Mouse (Mus musculus) midbrain, embryonic 13.5 days (tissue): Measurements from ENCODE around the gene Grm7. TPM values are rescaled to one million over a fixed set of nuclear protein-coding genes. Genes with fewer than 3 reads are reported as not detected.

Source experiments
- ATAC-seq: fragments of 200-750 bp; cut with Nextera tagmentation; 2 replicates; pipeline ENCODE4 v1.8.0; 2017; ENCODE audit warnings: mild to moderate bottlenecking, moderate TSS enrichment, moderate library complexity
- H3K27ac ChIP-seq: fragments of 300-500 bp; sonication (generic); 2 replicates; pipeline ENCODE4 v1.5.1; 2015; ENCODE audit warnings: inconsistent platforms, mild to moderate bottlenecking, moderate library complexity
- H3K27me3 ChIP-seq: fragments of 300-500 bp; sonication (generic); 2 replicates; pipeline ENCODE4 v1.6.1; 2015; ENCODE audit warnings: mild to moderate bottlenecking, inconsistent platforms
- H3K36me3 ChIP-seq: fragments of 300-500 bp; sonication (generic); 2 replicates; pipeline ENCODE4 v1.6.1; 2015; ENCODE audit warnings: mild to moderate bottlenecking, inconsistent platforms
- H3K4me1 ChIP-seq: fragments of 300-500 bp; sonication (generic); replicated peaks from 2 replicates; pipeline ENCODE4 v1.6.1; 2015; ENCODE audit warnings: inconsistent platforms
- H3K4me2 ChIP-seq: fragments of 300-500 bp; sonication (generic); replicated peaks from 2 replicates; pipeline ENCODE4 v1.6.1; 2015; ENCODE audit warnings: moderate library complexity, mild to moderate bottlenecking, inconsistent platforms
- H3K4me3 ChIP-seq: fragments of 300-500 bp; sonication (generic); replicated peaks from 2 replicates; pipeline ENCODE4 v1.5.1; 2015; ENCODE audit warnings: mild to moderate bottlenecking, inconsistent platforms
- H3K9ac ChIP-seq: fragments of 300-500 bp; sonication (generic); replicated peaks from 2 replicates; pipeline ENCODE4 v1.6.1; 2015; ENCODE audit warnings: mild to moderate bottlenecking, inconsistent platforms
- H3K9me3 ChIP-seq: fragments of 300-500 bp; sonication (generic); 2 replicates; pipeline ENCODE4 v1.6.1; 2016; ENCODE audit warnings: mild to moderate bottlenecking, inconsistent platforms
- WGBS: fragments of 180-500 bp; shearing (Covaris S2); methylation state at CpG from one replicate; pipeline ENCODE4 v1.1.7; 2015; 5-methylcytosine and 5-hydroxymethylcytosine counted together
- polyA plus RNA-seq: library from polyadenylated mRNA; unstranded; fragments of >200 nt; fragmentation: Nextera tagmentation; extraction: Ambion mirVana; gene quantifications from 2 replicates; pipeline ENCODE4 v1.2.1, GENCODE M21; 2015

Gene Grm7
- polyA plus RNA-seq, 1 experiment from 2014 or later = 8.0 TPM

DNA sequence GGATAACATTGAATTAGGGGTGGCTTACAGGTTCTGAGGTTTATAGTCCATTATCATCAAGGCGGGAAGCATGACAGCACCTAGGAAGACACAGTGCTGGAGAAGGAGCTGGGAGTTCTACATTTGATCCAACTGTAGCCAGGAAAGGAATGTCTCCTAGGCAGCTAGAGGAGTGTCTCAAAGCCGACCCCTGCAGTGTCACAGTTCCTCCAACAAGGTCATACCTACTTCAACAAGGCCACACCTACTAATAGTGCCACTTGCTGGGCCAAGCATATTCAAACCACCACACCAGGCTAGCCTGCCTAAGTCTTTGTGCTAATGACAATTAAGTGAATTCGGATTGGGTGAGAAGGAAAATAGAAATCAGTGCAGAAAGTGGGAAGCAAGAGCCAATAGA is 965.0 kb downstream of the Grm7 start:
- WGBS = 91% methylated on average over 3 of the region's 3 CpGs
- Histone ChIP-seq H3K4me2 (no peak overlapping the region), H3K27me3 (no peaks in the 10 kb centered on the region), H3K9me3 (no peaks in the 10 kb centered on the region), H3K27ac (no peak overlapping the region), H3K4me3 (no peak overlapping the region), H3K9ac (no peak overlapping the region), H3K4me1 (no peaks in the 10 kb centered on the region), H3K36me3 (no peaks in the 10 kb centered on the region)
- no peak for ATAC-seq

DNA sequence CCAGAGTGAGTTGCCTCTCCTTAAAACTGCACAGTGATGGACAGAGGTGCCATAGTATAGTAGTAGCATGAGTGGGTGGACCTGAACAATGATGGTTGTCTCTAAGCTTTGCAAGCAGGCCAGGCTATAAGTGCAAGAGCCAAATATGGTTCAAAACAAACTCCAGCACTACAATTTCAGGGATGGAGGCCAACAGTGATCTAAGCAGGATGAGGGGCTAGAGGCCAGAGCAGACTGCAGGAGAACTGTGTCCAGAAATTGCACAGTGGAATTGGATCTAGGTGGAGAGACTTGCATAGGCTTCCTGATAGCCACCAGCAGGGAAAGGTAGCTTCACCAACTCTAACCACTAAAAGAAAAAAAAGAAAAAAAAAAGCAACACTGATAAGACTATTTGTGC is 968.5 kb downstream of the Grm7 start:
- H3K4me1 ChIP-seq = no peaks in the 10 kb centered on the region

More for the DNA sequence above, 968.5 kb downstream of the Grm7 start:
- Histone ChIP-seq H3K36me3 (no peaks in the 10 kb centered on the region), H3K27ac (no peak overlapping the region), H3K4me3 (no peak overlapping the region), H3K9ac (no peak overlapping the region), H3K9me3 (no peaks in the 10 kb centered on the region), H3K27me3 (no peaks in the 10 kb centered on the region), H3K4me2 (no peak overlapping the region)
- ATAC-seq = no peak
